Comparison of ENCODE assay signal across 9 mouse cellular contexts in the genomic region with DNA sequence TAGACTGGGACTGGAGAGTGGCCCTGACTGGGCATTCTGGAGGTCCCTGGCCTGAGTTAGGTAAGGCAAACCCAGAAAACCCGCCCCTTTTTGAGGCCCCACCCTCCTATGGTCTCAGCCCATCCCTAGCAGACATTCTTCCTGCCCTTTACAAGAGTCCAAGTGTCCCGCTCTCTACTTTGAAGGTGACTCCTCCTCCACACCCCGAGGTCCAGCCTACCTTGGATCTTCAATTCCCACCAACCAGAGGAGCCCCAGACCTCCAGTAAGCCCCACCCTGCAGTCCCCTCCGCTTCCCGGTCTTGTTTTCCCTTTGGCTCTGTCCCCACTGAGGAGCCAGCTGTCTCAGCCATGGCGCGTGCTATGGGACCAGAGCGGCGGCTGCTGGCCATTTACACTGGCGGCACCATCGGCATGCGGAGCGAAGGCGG. TPM values are rescaled to one million over a fixed set of nuclear protein-coding genes. Genes with fewer than 3 reads are reported as not detected.
DNase-seq lines count a peak whose midpoint lies in the region; ATAC-seq and TF ChIP-seq lines count a peak whose summit lies in the region.
"Had no signal": no experiment of that assay in that cellular context is flagged by ENCODE, and none has a peak within 500 bp of the region (broad histone marks: within the 10 kb centered on the region; RNA-seq: fewer than 3 reads in every experiment).

TSS of gene Aspg (plus strand) at position 139 of the 431 bp plus-strand sequence.

- no peak for ATAC-seq in forebrain, embryonic 12.5 days (ENCODE audit: low FRiP score)

- peaks cover 26% of the 10 kb centered on the region for H3K27me3 ChIP-seq in forebrain, embryonic 12.5 days
- no peaks in the 10 kb centered on the region for H3K27me3 ChIP-seq in kidney, adult 2 months (replicated peaks; ENCODE audit: control insufficient read depth, insufficient read depth, low read length)

- no peak for TF ChIP-seq POLR2A in kidney, adult 2 months (IDR thresholded peaks at IDR 0.05; ENCODE audit: low read depth, low read length)

- peak within 1 kb of the TSS; percentile 34 for H3K4me2 ChIP-seq in forebrain, embryonic 12.5 days

- no peak for TF ChIP-seq CTCF in kidney, adult 2 months (conservative IDR thresholded peaks at IDR 0.05; ENCODE audit: insufficient read depth, insufficient read length, low read depth, low read length)

- DNase-seq in heart, adult 11 months = peak; percentile 93
- DNase-seq in heart, postnatal 25 days (ENCODE audit: low spot score) = no peak
- peak; percentile 86 for DNase-seq in kidney, adult 2 months
- peak; percentile 61 for DNase-seq in mesoderm, embryonic 11.5 days (ENCODE audit: low read depth, low spot score)
- no peak for DNase-seq in left cerebral cortex, postnatal 4 days
- DNase-seq in right cerebral cortex, postnatal 25 days = no peak
- DNase-seq in right cerebral cortex, adult 18-20 months = no peak

- H3K9ac ChIP-seq in forebrain, embryonic 12.5 days = no peak within 1 kb of the TSS

- H3K27ac ChIP-seq in forebrain, embryonic 12.5 days = no peak within 1 kb of the TSS
- H3K27ac ChIP-seq in kidney, adult 2 months (ENCODE audit: insufficient read depth, low read depth, low read length) = peak within 1 kb of the TSS; percentile 7; the same call in 1 of the 2 replicates
- H3K27ac ChIP-seq: heart, adult 2 months had no signal

- H3K9me3 ChIP-seq in forebrain, embryonic 12.5 days = no peaks in the 10 kb centered on the region

- intact Hi-C loops in heart, postnatal 25 days (cut with DNase I) = no loop called here
- intact Hi-C loops in left cerebral cortex, postnatal 4 days (cut with DNase I) = no loop called here

- WGBS in forebrain, embryonic 12.5 days = 2% methylated on average over 14 of the region's 14 CpGs
- 6% methylated on average over 14 of the region's 14 CpGs for WGBS in kidney, adult 2 months

- H3K4me3 ChIP-seq in forebrain, embryonic 12.5 days (replicated peaks) = no peak within 1 kb of the TSS; the same call in 1 of the 2 replicates
- H3K4me3 ChIP-seq in kidney, adult 2 months (ENCODE audit: insufficient read depth, low read depth, low read length) = peak within 1 kb of the TSS; percentile 46; the same call in 1 of the 2 replicates
- H3K4me3 ChIP-seq: heart, adult 2 months had no signal

- H3K36me3 ChIP-seq in forebrain, embryonic 12.5 days (replicated peaks) = no peaks in the 10 kb centered on the region
- H3K36me3 ChIP-seq in kidney, adult 2 months (ENCODE audit: control insufficient read depth, insufficient read depth, low read length) = no peaks in the 10 kb centered on the region

- peaks cover 9% of the 10 kb centered on the region for H3K4me1 ChIP-seq in forebrain, embryonic 12.5 days
- peaks cover 7% of the 10 kb centered on the region; the same call in 1 of the 2 replicates for H3K4me1 ChIP-seq in kidney, adult 2 months (ENCODE audit: control insufficient read depth, insufficient read depth, low read length)

RNA-seq across cellular contexts. Expression of gene Aspg, which starts in this region (rescaled TPM):
- under 1 TPM; 0.25 to 0.47 TPM for total RNA-seq in heart, postnatal 25 days (2021)
- 0.23 and 0.59 TPM in 2 replicates for polyA plus RNA-seq in forebrain, embryonic 12.5 days (2016; fragmentation: Nextera tagmentation; extraction: Ambion mirVana)
- 39.2 and 52.5 TPM in 2 replicates for polyA plus RNA-seq in kidney, adult 2 months (2012; rRNA removed)
- total RNA-seq in left cerebral cortex, postnatal 4 days (2021) = 1 to 10 TPM; 1.2 to 1.4 TPM

Comparison
In these comparisons a context has a peak if more than half of its experiments do, and no peak if none do; other contexts are left out.
1. RNA of gene Aspg (polyA plus RNA-seq): 39.2 to 52.5 TPM in kidney, adult 2 months; 0.23 to 0.59 TPM in forebrain, embryonic 12.5 days; every median in the first group is over 10 times any median in the second.
2. DNase-seq: peak in heart, adult 11 months (single experiment), kidney, adult 2 months (single experiment) and mesoderm, embryonic 11.5 days (single experiment); none in heart, postnatal 25 days (single experiment), left cerebral cortex, postnatal 4 days (single experiment), right cerebral cortex, postnatal 25 days (single experiment) and right cerebral cortex, adult 18-20 months (single experiment).